Mouse (Mus musculus): Measurements from ENCODE around the gene Klhl26. TPM values are rescaled to one million over a fixed set of nuclear protein-coding genes. Genes with fewer than 3 reads are reported as not detected.

Klhl26 gene
- polyA plus RNA-seq, 1 experiment from 2014 or later, result 26.8 TPM

DNA sequence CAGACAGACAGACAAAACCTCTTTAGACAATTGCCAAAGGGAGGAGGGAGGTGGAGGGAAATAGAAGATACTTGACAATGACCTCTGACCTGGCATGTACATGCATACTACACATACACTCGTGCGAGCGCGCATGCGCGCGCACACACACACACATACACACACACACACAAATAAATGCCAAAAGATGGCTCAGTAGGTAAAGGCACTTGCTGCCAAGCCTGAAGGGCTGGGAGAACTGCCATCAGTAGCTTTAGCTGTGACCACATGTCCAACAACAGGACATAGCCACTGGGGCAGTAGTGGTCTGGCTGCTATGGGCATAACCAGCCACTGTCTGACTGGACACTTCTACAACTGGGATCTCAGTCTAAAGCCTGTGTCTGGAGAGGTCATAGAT, 4.9 kb downstream of the Klhl26 start:
- Histone ChIP-seq H3K9ac (replicated peaks; ENCODE audit: low read length) (no peak overlapping the region), H3K4me1 (ENCODE audit: insufficient read depth, low read length) (peaks cover 13% of the 10 kb centered on the region), H3K9me3 (ENCODE audit: low read length) (no peaks in the 10 kb centered on the region), H3K27ac (ENCODE audit: low read length) (no peak overlapping the region), H3K27me3 (ENCODE audit: insufficient read depth, low read length) (no peaks in the 10 kb centered on the region), H3K4me3 (ENCODE audit: low read length) (no peak overlapping the region), H3K36me3 (ENCODE audit: insufficient read depth, low read length) (no peaks in the 10 kb centered on the region), H3K4me2 (replicated peaks; ENCODE audit: low read depth, low read length) (no peak overlapping the region)
- no peak for ATAC-seq (ENCODE audit: low FRiP score, low TSS enrichment)
- WGBS, result 93% methylated on average over 7 of the region's 7 CpGs

DNA sequence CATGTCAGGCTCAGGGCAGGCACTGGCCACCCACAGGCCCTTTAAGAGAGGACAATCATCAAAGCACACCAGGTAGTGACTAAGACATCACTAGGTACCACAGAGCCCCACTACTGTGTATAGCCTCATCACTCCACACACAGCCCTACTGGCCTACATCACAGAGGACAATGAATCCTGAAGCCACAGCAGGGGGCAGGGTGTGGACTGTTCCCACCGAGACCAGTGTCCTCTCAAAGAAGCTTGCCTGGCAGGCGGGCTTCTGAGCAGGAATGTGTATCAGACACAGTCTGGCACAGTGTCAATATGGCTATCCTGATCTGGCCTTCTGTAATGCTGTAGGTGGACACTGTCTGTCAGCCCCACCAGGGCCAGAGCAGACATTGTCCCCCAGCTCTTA, 6.8 kb downstream of the Klhl26 start:
- WGBS, result 80% methylated on average over 2 of the region's 2 CpGs
- H3K27me3 ChIP-seq (ENCODE audit: insufficient read depth, low read length), result no peaks in the 10 kb centered on the region
- no peaks in the 10 kb centered on the region for H3K36me3 ChIP-seq (ENCODE audit: insufficient read depth, low read length)
- no peak overlapping the region for H3K27ac ChIP-seq (ENCODE audit: low read length)
- no peak overlapping the region for H3K4me3 ChIP-seq (ENCODE audit: low read length)
- no peak overlapping the region for H3K4me2 ChIP-seq (replicated peaks; ENCODE audit: low read depth, low read length)
- 0 out of 2 replicates have a peak, but pooled peaks have one; percentile 32 for ATAC-seq (ENCODE audit: low FRiP score, low TSS enrichment)
- no peak overlapping the region for H3K9ac ChIP-seq (replicated peaks; ENCODE audit: low read length)
- H3K9me3 ChIP-seq (ENCODE audit: low read length), result no peaks in the 10 kb centered on the region
- peaks cover 11% of the 10 kb centered on the region for H3K4me1 ChIP-seq (ENCODE audit: insufficient read depth, low read length)

DNA sequence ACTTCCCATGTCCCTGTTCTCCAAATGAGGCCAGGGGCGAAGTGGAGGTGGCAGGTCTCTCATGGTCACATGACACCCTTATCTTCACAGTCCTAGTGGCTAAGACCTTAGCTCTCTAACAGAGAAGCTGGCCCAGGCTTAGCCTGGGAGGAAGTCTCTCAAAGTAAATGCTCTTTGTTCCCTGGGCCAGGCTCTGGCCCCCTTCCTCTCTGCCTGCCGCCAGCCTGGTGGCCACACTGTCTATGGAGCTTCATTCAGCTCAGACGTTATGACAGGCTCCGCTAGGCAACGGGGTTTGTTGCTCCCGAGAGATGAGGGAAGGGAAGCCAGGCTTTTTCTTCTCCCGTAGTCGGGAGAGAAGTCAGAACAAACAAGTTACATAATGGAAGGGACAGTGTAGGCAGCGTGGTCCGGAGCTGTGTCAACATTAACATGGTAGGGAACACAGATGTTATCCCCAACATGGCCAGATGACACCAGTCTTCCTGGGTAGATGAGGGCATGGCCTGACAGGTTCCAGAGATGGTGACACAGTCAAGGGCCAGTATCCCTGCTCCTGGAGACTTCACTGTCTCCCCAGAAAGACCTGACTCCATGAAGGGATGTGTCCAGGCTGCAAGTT, 7.4 kb downstream of the Klhl26 start:
- Histone ChIP-seq H3K4me3 (ENCODE audit: low read length) (no peak overlapping the region), H3K4me1 (ENCODE audit: insufficient read depth, low read length) (peaks cover 11% of the 10 kb centered on the region), H3K36me3 (ENCODE audit: insufficient read depth, low read length) (no peaks in the 10 kb centered on the region), H3K9ac (replicated peaks; ENCODE audit: low read length) (no peak overlapping the region), H3K4me2 (replicated peaks; ENCODE audit: low read depth, low read length) (no peak overlapping the region), H3K27ac (ENCODE audit: low read length) (no peak overlapping the region), H3K9me3 (ENCODE audit: low read length) (no peaks in the 10 kb centered on the region), H3K27me3 (ENCODE audit: insufficient read depth, low read length) (no peaks in the 10 kb centered on the region)
- ATAC-seq (ENCODE audit: low FRiP score, low TSS enrichment), result no peak
- WGBS, result 57% methylated on average over 10 of the region's 10 CpGs

DNA sequence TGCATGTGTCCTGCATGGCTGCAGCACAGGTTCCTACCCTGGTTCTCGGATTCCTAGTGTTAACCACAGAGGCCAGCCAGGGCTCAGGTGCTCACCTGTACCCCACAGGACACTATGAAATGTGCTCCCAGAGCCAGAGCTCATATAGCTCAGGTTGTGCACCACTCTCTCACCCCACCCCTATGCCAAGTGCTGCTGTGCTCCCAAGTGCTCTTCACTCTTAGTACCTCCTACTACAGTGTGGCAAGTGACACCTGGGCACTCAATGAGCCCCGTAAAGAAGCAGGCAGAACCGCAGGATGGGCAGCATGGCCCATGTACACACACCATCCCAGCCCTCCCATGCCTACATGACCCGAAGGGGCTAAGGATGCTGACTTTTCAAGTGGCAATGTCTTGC, 8.0 kb downstream of the Klhl26 start:
- Histone ChIP-seq H3K4me2 (replicated peaks; ENCODE audit: low read depth, low read length) (no peak overlapping the region), H3K9ac (replicated peaks; ENCODE audit: low read length) (no peak overlapping the region), H3K4me1 (ENCODE audit: insufficient read depth, low read length) (peaks cover 11% of the 10 kb centered on the region), H3K36me3 (ENCODE audit: insufficient read depth, low read length) (no peaks in the 10 kb centered on the region), H3K4me3 (ENCODE audit: low read length) (no peak overlapping the region), H3K9me3 (ENCODE audit: low read length) (no peaks in the 10 kb centered on the region), H3K27me3 (ENCODE audit: insufficient read depth, low read length) (no peaks in the 10 kb centered on the region), H3K27ac (ENCODE audit: low read length) (no peak overlapping the region)
- ATAC-seq (ENCODE audit: low FRiP score, low TSS enrichment), result no peak
- WGBS, result 79% methylated on average over 4 of the region's 4 CpGs

DNA sequence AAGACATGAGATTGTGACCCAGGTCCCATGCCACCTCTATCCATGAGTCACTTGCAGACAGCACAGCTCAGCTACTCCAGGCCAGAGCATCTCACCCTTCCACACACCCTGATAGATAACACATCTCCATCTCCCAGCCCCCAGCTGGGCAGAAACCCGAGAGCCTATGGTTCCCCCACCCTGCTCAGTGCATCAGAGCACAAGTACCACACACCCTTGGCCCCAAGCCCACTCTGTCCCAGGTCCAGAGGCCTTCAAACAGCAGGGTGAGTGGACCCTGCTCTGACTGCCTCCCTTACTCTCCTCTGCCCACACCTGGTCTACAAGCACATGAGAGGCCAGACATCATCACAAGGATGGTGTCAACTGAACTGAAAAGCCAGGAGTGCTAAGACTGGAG, 8.9 kb downstream of the Klhl26 start:
- H3K4me1 ChIP-seq (ENCODE audit: insufficient read depth, low read length), result peaks cover 11% of the 10 kb centered on the region
- no peaks in the 10 kb centered on the region for H3K9me3 ChIP-seq (ENCODE audit: low read length)
- 50% methylated on average over 1 of the region's 1 CpGs for WGBS
- no peaks in the 10 kb centered on the region for H3K27me3 ChIP-seq (ENCODE audit: insufficient read depth, low read length)
- no peak overlapping the region for H3K9ac ChIP-seq (replicated peaks; ENCODE audit: low read length)
- no peaks in the 10 kb centered on the region for H3K36me3 ChIP-seq (ENCODE audit: insufficient read depth, low read length)
- H3K4me2 ChIP-seq (replicated peaks; ENCODE audit: low read depth, low read length), result no peak overlapping the region
- no peak overlapping the region for H3K4me3 ChIP-seq (ENCODE audit: low read length)
- ATAC-seq (ENCODE audit: low FRiP score, low TSS enrichment), result 0 out of 2 replicates have a peak, but pooled peaks have one; percentile 3
- H3K27ac ChIP-seq (ENCODE audit: low read length), result no peak overlapping the region

DNA sequence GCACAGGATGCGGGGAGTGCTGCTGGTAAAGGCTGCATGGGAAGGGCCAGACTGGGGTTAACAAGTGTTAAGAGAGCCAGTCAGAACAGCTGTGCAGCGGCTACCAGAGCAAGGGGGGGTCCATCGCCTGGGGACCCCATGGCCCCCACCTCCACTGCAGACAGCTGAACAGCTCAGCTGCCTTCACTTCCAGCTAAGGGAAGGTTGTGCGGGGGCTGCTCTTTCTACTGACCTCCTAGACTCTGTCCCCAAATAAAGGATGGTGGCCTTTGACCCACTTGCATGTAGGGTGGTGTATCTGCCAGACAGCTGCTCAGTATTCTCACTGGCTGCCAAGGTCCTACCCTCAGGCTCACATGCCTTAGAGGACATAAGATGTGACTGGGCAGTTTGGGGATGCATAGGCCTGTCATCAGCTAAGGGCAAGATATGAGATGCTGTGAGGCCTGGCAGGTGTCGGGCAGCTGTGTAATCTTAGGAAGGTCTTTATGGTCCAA, 9.5 kb downstream of the Klhl26 start:
- 0 out of 2 replicates have a peak overlapping the region, but pooled peaks have one; percentile 2 for H3K9ac ChIP-seq (replicated peaks; ENCODE audit: low read length)
- H3K4me3 ChIP-seq (ENCODE audit: low read length), result no peak overlapping the region
- ATAC-seq (ENCODE audit: low FRiP score, low TSS enrichment), result no peak
- no peak overlapping the region for H3K4me2 ChIP-seq (replicated peaks; ENCODE audit: low read depth, low read length)
- H3K4me1 ChIP-seq (ENCODE audit: insufficient read depth, low read length), result peaks cover 11% of the 10 kb centered on the region
- no peaks in the 10 kb centered on the region for H3K36me3 ChIP-seq (ENCODE audit: insufficient read depth, low read length)
- H3K9me3 ChIP-seq (ENCODE audit: low read length), result no peaks in the 10 kb centered on the region
- no peaks in the 10 kb centered on the region for H3K27me3 ChIP-seq (ENCODE audit: insufficient read depth, low read length)
- WGBS, result 52% methylated on average over 5 of the region's 5 CpGs
- no peak overlapping the region for H3K27ac ChIP-seq (ENCODE audit: low read length)

DNA sequence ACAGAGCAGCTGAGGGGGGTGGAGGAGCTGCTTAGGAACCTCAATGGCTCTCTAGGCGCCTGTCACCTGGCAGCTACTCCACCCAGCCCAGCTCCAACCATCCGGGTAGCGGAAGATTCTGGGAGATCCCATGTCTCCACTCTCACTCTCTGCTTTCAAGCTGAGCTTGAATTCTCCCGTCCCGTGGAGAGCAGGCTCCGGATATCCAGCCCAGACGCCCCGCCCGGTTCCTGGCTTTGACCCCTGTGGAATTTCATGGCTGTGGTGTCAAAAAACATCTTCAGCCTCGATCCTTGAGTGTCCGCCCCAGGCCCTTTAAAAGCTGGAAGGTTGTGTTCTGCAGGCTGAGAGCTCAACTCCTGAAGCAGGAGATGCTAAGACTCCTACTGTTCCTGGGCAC, 10.0 kb downstream of the Klhl26 start:
- Histone ChIP-seq H3K9me3 (ENCODE audit: low read length) (no peaks in the 10 kb centered on the region), H3K4me2 (replicated peaks; ENCODE audit: low read depth, low read length) (no peak overlapping the region)
- no peak for ATAC-seq (ENCODE audit: low FRiP score, low TSS enrichment)

DNA sequence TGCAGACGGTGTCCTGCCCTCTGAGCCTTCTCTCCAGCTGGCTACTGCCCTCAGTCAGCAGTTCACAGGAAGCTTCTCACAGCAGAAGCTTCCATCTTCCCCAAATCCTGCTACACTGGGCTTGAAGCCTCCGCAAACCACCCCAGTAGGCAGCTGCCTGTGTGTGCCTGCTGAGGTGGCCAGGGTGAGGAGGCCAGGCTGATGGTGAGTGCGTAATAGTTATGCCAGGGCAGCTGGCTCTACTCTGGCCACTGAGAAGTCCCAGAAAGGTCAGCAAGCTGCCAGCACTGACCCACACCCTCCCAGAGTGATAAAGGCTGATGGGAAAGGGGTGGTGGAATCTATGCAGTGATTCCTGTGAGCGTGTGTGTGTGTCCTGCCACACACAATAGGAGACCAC, 10.5 kb downstream of the Klhl26 start:
- Histone ChIP-seq H3K4me2 (replicated peaks; ENCODE audit: low read depth, low read length) (no peak overlapping the region), H3K9ac (replicated peaks; ENCODE audit: low read length) (no peak overlapping the region), H3K27me3 (ENCODE audit: insufficient read depth, low read length) (no peaks in the 10 kb centered on the region), H3K27ac (ENCODE audit: low read length) (no peak overlapping the region), H3K4me3 (ENCODE audit: low read length) (no peak overlapping the region), H3K4me1 (ENCODE audit: insufficient read depth, low read length) (peaks cover 11% of the 10 kb centered on the region), H3K36me3 (ENCODE audit: insufficient read depth, low read length) (no peaks in the 10 kb centered on the region), H3K9me3 (ENCODE audit: low read length) (no peaks in the 10 kb centered on the region)
- no peak for ATAC-seq (ENCODE audit: low FRiP score, low TSS enrichment)
- WGBS, result 77% methylated on average over 4 of the region's 4 CpGs

More for the DNA sequence above, 10.0 kb downstream of the Klhl26 start:
- Histone ChIP-seq H3K4me3 (ENCODE audit: low read length) (no peak overlapping the region), H3K9ac (replicated peaks; ENCODE audit: low read length) (0 out of 2 replicates have a peak overlapping the region, but pooled peaks have one; percentile 2), H3K27ac (ENCODE audit: low read length) (no peak overlapping the region), H3K4me1 (ENCODE audit: insufficient read depth, low read length) (peaks cover 11% of the 10 kb centered on the region), H3K36me3 (ENCODE audit: insufficient read depth, low read length) (no peaks in the 10 kb centered on the region), H3K27me3 (ENCODE audit: insufficient read depth, low read length) (no peaks in the 10 kb centered on the region)
- 56% methylated on average over 11 of the region's 11 CpGs for WGBS

DNA sequence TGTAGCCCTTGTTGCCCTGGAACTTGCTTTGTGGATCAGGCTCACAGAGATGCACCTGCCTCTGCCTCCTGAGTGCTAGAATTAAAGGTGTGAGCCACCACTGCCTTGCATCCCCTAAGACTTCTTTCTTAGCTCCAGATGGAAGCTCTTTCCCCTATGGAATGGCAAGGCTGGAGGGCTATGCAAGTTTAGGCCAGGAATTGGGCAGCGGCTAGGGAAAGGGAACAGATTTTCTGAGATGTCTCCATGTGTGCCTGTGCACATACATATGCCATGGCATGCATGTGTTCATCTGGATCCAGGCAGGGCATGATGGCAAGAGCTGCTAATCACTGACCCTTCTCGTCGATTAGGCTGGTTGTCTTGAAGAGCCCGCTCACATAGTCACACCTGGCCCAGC, 11.1 kb downstream of the Klhl26 start:
- no peaks in the 10 kb centered on the region for H3K36me3 ChIP-seq (ENCODE audit: insufficient read depth, low read length)

DNA sequence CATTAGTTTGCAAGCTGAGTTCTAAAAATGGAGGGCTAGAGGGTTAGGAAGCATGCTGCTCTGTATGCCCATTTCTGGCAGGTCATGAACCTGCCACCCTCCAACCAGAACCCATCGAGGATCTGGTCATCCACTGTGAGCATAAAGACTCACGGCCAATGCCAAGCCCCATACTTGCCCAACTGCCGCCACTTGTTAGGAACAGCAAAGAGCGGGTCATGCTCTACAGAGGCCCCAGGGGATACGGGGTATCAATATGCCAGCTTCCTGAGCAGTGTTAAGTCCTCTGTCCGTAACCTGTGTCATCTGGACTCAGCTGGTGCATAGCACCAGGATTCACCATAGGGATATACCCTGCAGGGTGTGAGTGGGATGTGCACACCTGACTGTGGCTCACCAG, 12.6 kb downstream of the Klhl26 start:
- Histone ChIP-seq H3K4me2 (replicated peaks; ENCODE audit: low read depth, low read length) (no peak overlapping the region), H3K27me3 (ENCODE audit: insufficient read depth, low read length) (no peaks in the 10 kb centered on the region), H3K9ac (replicated peaks; ENCODE audit: low read length) (no peak overlapping the region), H3K4me1 (ENCODE audit: insufficient read depth, low read length) (peaks cover 11% of the 10 kb centered on the region), H3K27ac (ENCODE audit: low read length) (no peak overlapping the region), H3K9me3 (ENCODE audit: low read length) (no peaks in the 10 kb centered on the region; the same call in 1 of the 2 replicates), H3K36me3 (ENCODE audit: insufficient read depth, low read length) (no peaks in the 10 kb centered on the region), H3K4me3 (ENCODE audit: low read length) (no peak overlapping the region)
- 89% methylated on average over 6 of the region's 6 CpGs for WGBS
- no peak for ATAC-seq (ENCODE audit: low FRiP score, low TSS enrichment)

More for the DNA sequence above, 11.1 kb downstream of the Klhl26 start:
- Histone ChIP-seq H3K27ac (ENCODE audit: low read length) (no peak overlapping the region), H3K9me3 (ENCODE audit: low read length) (no peaks in the 10 kb centered on the region), H3K9ac (replicated peaks; ENCODE audit: low read length) (no peak overlapping the region), H3K4me1 (ENCODE audit: insufficient read depth, low read length) (peaks cover 11% of the 10 kb centered on the region), H3K4me2 (replicated peaks; ENCODE audit: low read depth, low read length) (no peak overlapping the region), H3K4me3 (ENCODE audit: low read length) (no peak overlapping the region), H3K27me3 (ENCODE audit: insufficient read depth, low read length) (no peaks in the 10 kb centered on the region)
- 96% methylated on average over 4 of the region's 4 CpGs for WGBS
- ATAC-seq (ENCODE audit: low FRiP score, low TSS enrichment), result no peak
